Mouse (Mus musculus): ENCODE measurements around the gene Nckap5. TPM values are rescaled to one million over a fixed set of nuclear protein-coding genes. Genes with fewer than 3 reads are reported as not detected.
A peak's percentile ranks its signal among the peaks of the same experiment; 100 is the strongest.

Gene Nckap5
- polyA plus RNA-seq, 1 experiment from 2014 or later = 24.1 TPM

- H3K9me3 ChIP-seq (replicated peaks) = no peaks in the 10 kb centered on the region
- no peak for ATAC-seq (ENCODE audit: low FRiP score)
- H3K4me1 ChIP-seq = no peaks in the 10 kb centered on the region
- no peaks in the 10 kb centered on the region for H3K36me3 ChIP-seq
- no peaks in the 10 kb centered on the region for H3K27me3 ChIP-seq
- no peak overlapping the region for H3K4me2 ChIP-seq (replicated peaks)
- WGBS = 75% methylated on average over 5 of the region's 5 CpGs
- no peak overlapping the region for H3K27ac ChIP-seq
- no peak overlapping the region for H3K4me3 ChIP-seq
- no peak overlapping the region for H3K9ac ChIP-seq
These were observed 318.7 kb downstream of the Nckap5 start for GRCm38 (mm10) chr1:126511835-126512445.

GRCm38 (mm10) chr1:126504717-126505116, 325.9 kb downstream of the Nckap5 start:
- Histone ChIP-seq H3K4me2 (replicated peaks) (no peak overlapping the region), H3K4me3 (no peak overlapping the region), H3K9me3 (replicated peaks) (no peaks in the 10 kb centered on the region), H3K9ac (no peak overlapping the region), H3K27me3 (no peaks in the 10 kb centered on the region), H3K36me3 (no peaks in the 10 kb centered on the region), H3K27ac (no peak overlapping the region), H3K4me1 (no peaks in the 10 kb centered on the region)
- ATAC-seq (ENCODE audit: low FRiP score) = no peak
- 77% methylated on average over 4 of the region's 4 CpGs for WGBS

GRCm38 (mm10) chr1:126502741-126503140, 327.9 kb downstream of the Nckap5 start:
- Histone ChIP-seq H3K36me3 (no peaks in the 10 kb centered on the region), H3K9ac (no peak overlapping the region), H3K9me3 (replicated peaks) (no peaks in the 10 kb centered on the region), H3K27ac (no peak overlapping the region), H3K4me2 (replicated peaks) (no peak overlapping the region), H3K4me1 (no peaks in the 10 kb centered on the region), H3K4me3 (no peak overlapping the region), H3K27me3 (no peaks in the 10 kb centered on the region)
- WGBS = 69% methylated on average over 2 of the region's 2 CpGs
- no peak for ATAC-seq (ENCODE audit: low FRiP score)

GRCm38 (mm10) chr1:126496722-126497121, 333.9 kb downstream of the Nckap5 start:
- ATAC-seq (ENCODE audit: low FRiP score) = no peak
- H3K27ac ChIP-seq = no peak overlapping the region
- peaks cover 7% of the 10 kb centered on the region for H3K4me1 ChIP-seq
- H3K27me3 ChIP-seq = no peaks in the 10 kb centered on the region
- no peak overlapping the region for H3K4me2 ChIP-seq (replicated peaks)
- H3K36me3 ChIP-seq = no peaks in the 10 kb centered on the region
- H3K9ac ChIP-seq = no peak overlapping the region
- WGBS = 75% methylated on average over 7 of the region's 7 CpGs
- H3K9me3 ChIP-seq (replicated peaks) = no peaks in the 10 kb centered on the region
- H3K4me3 ChIP-seq = no peak overlapping the region

GRCm38 (mm10) chr1:126492206-126493071, 338.2 kb downstream of the Nckap5 start:
- H3K27ac ChIP-seq = peak overlapping the region; percentile 49
- peak overlapping the region; percentile 44 for H3K4me3 ChIP-seq
- peaks cover 24% of the 10 kb centered on the region for H3K4me1 ChIP-seq
- peak; percentile 89 for ATAC-seq (ENCODE audit: low FRiP score)
- no peaks in the 10 kb centered on the region for H3K9me3 ChIP-seq (replicated peaks)
- no peaks in the 10 kb centered on the region for H3K27me3 ChIP-seq
- peak overlapping the region; percentile 72 for H3K4me2 ChIP-seq (replicated peaks)
- peak overlapping the region; percentile 61 for H3K9ac ChIP-seq
- 7% methylated on average over 35 of the region's 35 CpGs for WGBS
- H3K36me3 ChIP-seq = no peaks in the 10 kb centered on the region

GRCm38 (mm10) chr1:126491412-126491811, 339.2 kb downstream of the Nckap5 start:
- Histone ChIP-seq H3K9me3 (replicated peaks) (no peaks in the 10 kb centered on the region), H3K4me1 (peaks cover 24% of the 10 kb centered on the region), H3K36me3 (no peaks in the 10 kb centered on the region), H3K9ac (no peak overlapping the region), H3K27me3 (no peaks in the 10 kb centered on the region), H3K4me2 (replicated peaks) (peak overlapping the region; percentile 72), H3K27ac (no peak overlapping the region), H3K4me3 (no peak overlapping the region)
- WGBS = 78% methylated on average over 5 of the region's 5 CpGs
- no peak for ATAC-seq (ENCODE audit: low FRiP score)

- no peaks in the 10 kb centered on the region for H3K9me3 ChIP-seq (replicated peaks)
- peaks cover 24% of the 10 kb centered on the region for H3K4me1 ChIP-seq
- H3K4me2 ChIP-seq (replicated peaks) = 0 out of 2 replicates have a peak overlapping the region, but pooled peaks have one; percentile 13
- WGBS = 53% methylated on average over 6 of the region's 6 CpGs
- no peak for ATAC-seq (ENCODE audit: low FRiP score)
- H3K4me3 ChIP-seq = no peak overlapping the region
- H3K9ac ChIP-seq = no peak overlapping the region
- H3K27me3 ChIP-seq = no peaks in the 10 kb centered on the region
- H3K27ac ChIP-seq = no peak overlapping the region
- H3K36me3 ChIP-seq = no peaks in the 10 kb centered on the region
These were observed 340.3 kb downstream of the Nckap5 start for GRCm38 (mm10) chr1:126490256-126490655.

- H3K27ac ChIP-seq = no peak overlapping the region
- 83% methylated on average over 6 of the region's 6 CpGs for WGBS
- H3K4me2 ChIP-seq (replicated peaks) = no peak overlapping the region
These were observed 345.9 kb downstream of the Nckap5 start for GRCm38 (mm10) chr1:126484664-126485087.

GRCm38 (mm10) chr1:126483665-126484064, 346.9 kb downstream of the Nckap5 start:
- no peak overlapping the region for H3K27ac ChIP-seq
- no peaks in the 10 kb centered on the region for H3K9me3 ChIP-seq (replicated peaks)
- H3K9ac ChIP-seq = no peak overlapping the region
- no peaks in the 10 kb centered on the region for H3K27me3 ChIP-seq
- no peak overlapping the region for H3K4me2 ChIP-seq (replicated peaks)
- no peak for ATAC-seq (ENCODE audit: low FRiP score)
- WGBS = 88% methylated on average over 3 of the region's 3 CpGs
- H3K36me3 ChIP-seq = no peaks in the 10 kb centered on the region
- no peak overlapping the region for H3K4me3 ChIP-seq
- no peaks in the 10 kb centered on the region for H3K4me1 ChIP-seq

More at GRCm38 (mm10) chr1:126484664-126485087, 345.9 kb downstream of the Nckap5 start:
- Histone ChIP-seq H3K27me3 (no peaks in the 10 kb centered on the region), H3K4me3 (no peak overlapping the region), H3K36me3 (no peaks in the 10 kb centered on the region), H3K9me3 (replicated peaks) (no peaks in the 10 kb centered on the region), H3K4me1 (no peaks in the 10 kb centered on the region), H3K9ac (no peak overlapping the region)
- ATAC-seq (ENCODE audit: low FRiP score) = no peak

- no peak for ATAC-seq (ENCODE audit: low FRiP score)
- Histone ChIP-seq H3K4me3 (no peak overlapping the region), H3K36me3 (no peaks in the 10 kb centered on the region), H3K27ac (no peak overlapping the region), H3K9ac (no peak overlapping the region), H3K4me2 (replicated peaks) (no peak overlapping the region), H3K4me1 (no peaks in the 10 kb centered on the region), H3K27me3 (no peaks in the 10 kb centered on the region), H3K9me3 (replicated peaks) (no peaks in the 10 kb centered on the region)
- 87% methylated on average over 7 of the region's 7 CpGs for WGBS
These were observed 349.0 kb downstream of the Nckap5 start for GRCm38 (mm10) chr1:126481459-126482228.

- 84% methylated on average over 5 of the region's 5 CpGs for WGBS
- ATAC-seq (ENCODE audit: low FRiP score) = no peak
These were observed 357.6 kb downstream of the Nckap5 start for GRCm38 (mm10) chr1:126473044-126473443.

GRCm38 (mm10) chr1:126471419-126471818, 359.2 kb downstream of the Nckap5 start:
- Histone ChIP-seq H3K9ac (no peak overlapping the region), H3K4me1 (peaks cover 7% of the 10 kb centered on the region), H3K27me3 (no peaks in the 10 kb centered on the region), H3K4me2 (replicated peaks) (no peak overlapping the region), H3K36me3 (no peaks in the 10 kb centered on the region), H3K4me3 (no peak overlapping the region), H3K27ac (no peak overlapping the region), H3K9me3 (replicated peaks) (no peaks in the 10 kb centered on the region)
- WGBS = 54% methylated on average over 2 of the region's 2 CpGs
- no peak for ATAC-seq (ENCODE audit: low FRiP score)

More at GRCm38 (mm10) chr1:126473044-126473443, 357.6 kb downstream of the Nckap5 start:
- Histone ChIP-seq H3K9ac (no peak overlapping the region), H3K36me3 (no peaks in the 10 kb centered on the region), H3K27me3 (no peaks in the 10 kb centered on the region), H3K4me1 (peaks cover 7% of the 10 kb centered on the region), H3K9me3 (replicated peaks) (no peaks in the 10 kb centered on the region), H3K27ac (no peak overlapping the region), H3K4me2 (replicated peaks) (no peak overlapping the region), H3K4me3 (no peak overlapping the region)
